Mouse (Mus musculus) bone marrow macrophage, adult 2 months (primary cell): ENCODE data around the gene Ilkap. TPM values are rescaled to one million over a fixed set of nuclear protein-coding genes. Genes with fewer than 3 reads are reported as not detected.

Experiments
- H3K27ac ChIP-seq: 2 replicates; pipeline ENCODE4 v1.5.1; 2012; ENCODE audit warnings: low read depth, low read length; ENCODE audit not compliant: insufficient read depth
- H3K4me1 ChIP-seq: 2 replicates; pipeline ENCODE4 v1.6.1; 2012; ENCODE audit warnings: low read length; ENCODE audit not compliant: control insufficient read depth, insufficient read depth
- H3K4me3 ChIP-seq: 2 replicates; pipeline ENCODE4 v1.5.1; 2012; ENCODE audit warnings: mild to moderate bottlenecking, low read length, moderate library complexity; ENCODE audit not compliant: insufficient read depth
- CTCF ChIP-seq: IDR thresholded peaks from 2 replicates; pipeline ENCODE4 v1.5.1; 2012; ENCODE audit warnings: low read depth, mild to moderate bottlenecking, low read length, moderate library complexity
- POLR2A ChIP-seq: IDR thresholded peaks from 2 replicates; pipeline ENCODE4 v1.6.1; 2012; ENCODE audit warnings: mild to moderate bottlenecking, low read depth, low read length, borderline replicate concordance
- polyA plus RNA-seq: library from polyadenylated mRNA; stranded (reverse); fragments of >200 nt; gene quantifications from 2 replicates; pipeline ENCODE4 v1.2.4, GENCODE M21; 2012; ENCODE audit not compliant: missing spikeins, insufficient read depth, insufficient read length

Ilkap gene
- polyA plus RNA-seq, 1 experiment = 50.3 TPM

DNA sequence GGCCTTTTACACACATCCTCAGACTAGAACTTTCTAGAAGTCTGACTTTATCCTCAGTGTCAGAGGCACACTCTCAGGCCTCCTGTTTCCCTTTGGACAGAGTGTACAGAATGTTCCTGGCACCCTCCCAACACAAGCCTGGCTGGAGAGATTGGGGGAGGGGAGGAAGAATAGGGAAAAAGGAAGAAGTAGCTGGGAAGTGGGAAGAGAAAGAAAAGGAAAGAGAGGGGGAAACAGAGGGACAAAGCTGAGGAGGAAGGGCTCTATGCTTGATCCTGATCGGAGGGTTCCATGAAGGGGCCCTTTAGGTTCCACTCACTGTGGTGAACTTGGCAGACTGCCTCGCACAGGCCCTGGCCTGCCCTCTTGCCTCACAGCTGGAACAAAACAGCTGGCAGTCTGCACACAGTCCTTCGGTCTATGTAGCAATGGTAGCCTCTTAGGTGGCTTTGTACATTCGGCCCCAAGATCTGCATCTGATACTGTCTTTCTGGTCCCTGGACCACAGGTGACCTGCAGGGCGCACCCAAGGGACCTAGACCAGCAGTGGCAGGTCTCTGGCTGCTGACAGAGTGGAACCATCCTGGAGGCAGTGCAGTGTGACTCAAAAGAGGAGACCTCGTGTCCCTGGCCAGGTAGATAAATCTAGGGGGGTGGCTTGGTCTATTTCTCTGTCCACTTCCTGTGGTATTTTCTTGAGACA lies 37.9 kb upstream of the Ilkap start:
- H3K4me3 ChIP-seq = no peak overlapping the region
- peaks cover 9% of the 10 kb centered on the region for H3K4me1 ChIP-seq
- no peak overlapping the region for H3K27ac ChIP-seq
- TF ChIP-seq POLR2A = no peak
- no peak for TF ChIP-seq CTCF

DNA sequence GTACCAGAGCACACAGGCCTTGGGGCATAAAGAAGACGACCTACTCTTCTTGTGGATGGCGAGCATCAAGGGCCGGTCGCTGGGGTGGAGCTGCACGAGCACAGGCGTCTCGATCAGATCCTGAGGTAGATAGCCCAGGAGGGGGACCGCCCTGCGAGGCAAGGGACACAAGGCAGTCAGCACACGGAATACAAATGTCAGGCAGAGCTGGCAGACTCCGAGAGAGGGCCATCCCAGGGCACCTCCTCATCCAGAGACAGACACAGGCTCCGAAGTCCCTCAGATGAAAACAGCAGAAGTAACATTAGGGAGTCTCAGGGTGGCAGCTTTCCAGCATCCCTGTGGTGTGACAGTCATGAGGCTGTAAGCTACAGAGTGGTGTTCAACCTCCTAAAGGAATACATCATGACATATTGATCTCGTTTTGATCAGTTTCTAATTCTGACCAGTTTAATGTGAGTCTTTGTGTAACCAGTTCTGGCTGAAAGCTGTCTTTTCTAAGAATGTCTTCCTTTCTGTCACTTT lies 37.1 kb upstream of the Ilkap start:
- Histone ChIP-seq H3K27ac (no peak overlapping the region), H3K4me3 (no peak overlapping the region), H3K4me1 (peaks cover 9% of the 10 kb centered on the region)
- no peak for TF ChIP-seq POLR2A
- TF ChIP-seq CTCF = no peak

DNA sequence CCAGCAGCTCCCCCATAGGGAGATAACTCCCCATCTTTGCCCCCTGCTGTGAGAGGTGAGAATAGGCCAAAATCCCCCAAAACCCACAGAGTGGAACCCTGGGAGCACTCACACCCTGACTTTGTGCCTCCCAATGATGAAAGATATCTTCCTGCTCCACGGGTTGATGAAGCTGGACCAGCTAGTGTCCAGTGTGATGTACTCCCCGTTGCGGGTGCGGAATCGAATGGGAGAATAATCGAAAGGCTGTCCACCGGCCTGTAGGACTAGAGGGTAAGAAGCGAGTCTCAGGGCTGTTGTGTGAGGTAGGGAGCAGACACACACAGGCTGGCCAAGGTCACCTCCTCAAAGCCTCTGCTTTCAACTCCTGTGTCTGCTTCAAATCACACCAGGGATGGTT lies 36.3 kb upstream of the Ilkap start:
- TF ChIP-seq CTCF (no peak), POLR2A (no peak)
- Histone ChIP-seq H3K4me1 (peaks cover 9% of the 10 kb centered on the region), H3K27ac (no peak overlapping the region), H3K4me3 (no peak overlapping the region)

DNA sequence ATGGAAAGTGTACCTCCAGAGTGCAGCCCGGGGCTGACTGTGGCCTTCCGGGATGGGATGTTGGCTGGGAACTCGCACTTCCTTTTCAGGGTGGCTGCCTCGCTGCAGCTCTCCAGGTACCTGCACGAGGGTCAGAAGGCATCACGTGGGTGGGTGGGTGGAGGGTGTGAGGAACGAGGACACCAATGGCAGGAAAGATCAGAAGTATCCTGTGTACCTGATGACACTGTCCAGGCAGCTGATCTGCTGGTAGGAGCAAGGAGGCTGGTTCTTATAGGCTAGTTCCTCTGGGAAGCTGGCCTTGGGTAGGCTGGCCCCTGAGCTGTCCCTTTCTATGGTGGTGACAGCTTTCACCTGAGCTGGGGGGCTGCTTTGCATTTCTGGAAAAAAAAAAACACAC lies 32.1 kb upstream of the Ilkap start:
- Histone ChIP-seq H3K4me1 (no peaks in the 10 kb centered on the region; the same call in 1 of the 2 replicates), H3K4me3 (no peak overlapping the region), H3K27ac (no peak overlapping the region)
- no peak for TF ChIP-seq CTCF
- no peak for TF ChIP-seq POLR2A

DNA sequence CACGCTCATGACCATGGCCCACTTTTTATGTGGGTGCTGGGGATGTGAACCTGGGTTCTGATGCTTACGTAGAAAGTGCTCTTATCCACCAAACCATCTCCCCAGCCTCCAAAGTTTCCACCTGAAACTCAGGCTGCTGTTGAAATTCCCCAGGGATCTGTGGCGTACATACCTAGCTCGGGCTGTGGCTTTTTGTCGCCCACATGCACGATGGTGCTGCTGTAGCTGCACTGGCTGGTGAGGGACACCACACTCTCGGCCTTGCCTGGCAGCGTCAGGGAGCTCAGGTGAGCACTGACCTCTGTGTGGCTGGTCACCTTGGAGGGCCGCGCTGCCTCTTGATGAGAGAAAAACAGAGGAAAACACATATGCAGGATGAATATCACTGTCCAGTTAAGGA lies 30.6 kb upstream of the Ilkap start:
- TF ChIP-seq POLR2A = no peak
- no peak for TF ChIP-seq CTCF
- Histone ChIP-seq H3K4me3 (no peak overlapping the region), H3K4me1 (no peaks in the 10 kb centered on the region), H3K27ac (no peak overlapping the region)

DNA sequence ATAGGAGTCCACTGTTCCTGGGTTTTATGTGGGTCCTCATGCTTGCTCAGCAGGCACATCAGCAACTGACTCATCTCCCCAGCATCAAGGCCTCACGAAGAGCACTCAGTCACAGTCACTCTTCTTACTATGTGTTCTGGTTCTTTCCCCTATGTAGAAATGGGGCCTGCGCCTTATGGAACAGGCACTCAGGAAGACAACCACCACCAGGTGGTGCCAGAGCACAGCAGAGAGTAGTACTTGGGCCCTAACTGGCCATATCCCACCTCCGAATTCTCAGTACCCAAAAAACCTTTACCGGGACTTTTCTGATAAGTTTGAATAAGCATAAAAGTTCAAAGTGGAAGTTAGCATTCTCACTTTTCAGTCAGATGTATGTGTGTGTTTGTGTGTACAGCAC lies 30.0 kb upstream of the Ilkap start:
- Histone ChIP-seq H3K4me3 (no peak overlapping the region), H3K27ac (no peak overlapping the region), H3K4me1 (no peaks in the 10 kb centered on the region)
- no peak for TF ChIP-seq POLR2A
- peak; percentile 79 for TF ChIP-seq CTCF

DNA sequence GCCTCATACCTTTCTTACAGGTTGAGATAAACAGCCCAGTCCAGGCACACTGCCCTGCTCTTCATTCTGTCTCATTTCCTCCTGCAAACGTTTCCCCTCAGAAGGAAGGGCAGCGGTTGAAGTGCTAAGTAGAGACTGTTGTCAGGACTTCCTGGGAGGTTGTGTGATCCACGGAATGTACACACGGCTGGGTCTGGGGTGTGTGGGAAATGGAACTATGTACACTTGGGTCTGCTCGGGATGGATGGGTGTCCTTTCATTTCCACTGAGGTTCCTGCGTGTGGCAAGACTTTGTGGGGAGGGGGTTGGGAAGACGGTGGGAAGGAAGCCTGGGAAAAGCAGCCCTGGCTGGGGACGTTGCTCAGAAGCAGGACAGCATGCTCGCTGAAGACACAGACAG lies 27.8 kb upstream of the Ilkap start:
- H3K4me3 ChIP-seq = no peak overlapping the region
- TF ChIP-seq POLR2A (no peak), CTCF (no peak)
- H3K4me1 ChIP-seq = no peaks in the 10 kb centered on the region

DNA sequence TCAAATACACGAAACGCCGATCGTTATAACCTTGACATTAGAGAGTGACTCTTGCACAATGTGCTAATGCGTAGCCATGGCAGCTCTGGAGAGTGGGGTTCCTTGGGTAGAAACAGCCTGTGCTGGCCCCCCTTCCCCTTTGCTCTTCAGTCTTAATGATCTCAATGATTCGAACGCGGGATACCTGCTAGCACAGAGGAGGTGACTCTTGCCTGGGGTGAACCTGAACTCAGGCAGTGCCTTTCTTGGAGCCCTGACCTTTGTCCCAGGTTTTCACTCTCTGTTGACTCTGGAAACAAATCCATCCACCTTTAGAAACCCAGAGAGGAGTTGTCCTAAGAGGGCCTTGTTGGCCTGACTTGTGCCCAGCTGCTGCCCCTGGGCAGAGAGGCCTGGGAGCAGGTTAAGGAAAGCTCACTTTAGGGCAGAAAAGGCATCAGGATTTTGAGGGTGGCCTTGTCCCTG lies 22.0 kb upstream of the Ilkap start:
- H3K4me1 ChIP-seq = no peaks in the 10 kb centered on the region
- no peak overlapping the region for H3K4me3 ChIP-seq
- no peak overlapping the region for H3K27ac ChIP-seq
- no peak for TF ChIP-seq POLR2A
- no peak for TF ChIP-seq CTCF

More for the DNA sequence above, 27.8 kb upstream of the Ilkap start:
- no peak overlapping the region for H3K27ac ChIP-seq

DNA sequence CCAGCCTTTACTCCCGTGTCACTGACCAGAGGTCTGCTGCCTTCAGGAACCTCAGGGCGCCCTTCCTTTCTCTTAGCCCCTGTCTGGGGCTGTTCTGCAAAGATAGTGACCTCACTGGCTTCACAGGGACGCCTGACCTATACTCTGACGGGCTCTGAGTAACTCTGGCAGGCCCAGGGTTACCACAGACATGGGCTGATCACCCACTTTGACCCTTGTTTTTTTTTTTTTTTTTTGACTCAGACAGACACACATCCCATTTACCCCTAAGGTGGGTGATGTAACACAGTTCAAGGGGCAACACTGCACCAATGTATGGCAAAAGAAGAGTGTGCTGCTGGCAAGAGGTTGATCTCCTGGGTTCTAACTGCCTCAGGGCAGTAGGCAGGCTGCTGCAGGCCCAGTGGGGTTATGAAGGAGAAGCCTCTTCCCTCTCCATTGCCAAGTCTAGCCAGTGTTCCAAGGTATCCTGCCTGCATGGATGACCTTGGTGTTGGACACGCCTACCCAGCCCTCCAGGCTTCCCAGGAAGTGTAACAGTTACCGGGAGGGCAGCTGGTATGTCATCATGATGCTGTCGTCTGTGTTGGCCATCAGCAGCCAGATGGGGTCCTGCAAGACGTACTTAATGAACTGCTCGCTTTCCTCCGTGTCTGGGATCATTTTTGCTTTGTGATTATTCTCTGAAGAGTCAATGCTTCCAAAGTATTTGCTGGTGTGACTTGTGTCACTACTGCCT lies 21.4 kb upstream of the Ilkap start:
- Histone ChIP-seq H3K4me3 (no peak overlapping the region), H3K4me1 (no peaks in the 10 kb centered on the region), H3K27ac (no peak overlapping the region)
- TF ChIP-seq CTCF = no peak
- TF ChIP-seq POLR2A = no peak

DNA sequence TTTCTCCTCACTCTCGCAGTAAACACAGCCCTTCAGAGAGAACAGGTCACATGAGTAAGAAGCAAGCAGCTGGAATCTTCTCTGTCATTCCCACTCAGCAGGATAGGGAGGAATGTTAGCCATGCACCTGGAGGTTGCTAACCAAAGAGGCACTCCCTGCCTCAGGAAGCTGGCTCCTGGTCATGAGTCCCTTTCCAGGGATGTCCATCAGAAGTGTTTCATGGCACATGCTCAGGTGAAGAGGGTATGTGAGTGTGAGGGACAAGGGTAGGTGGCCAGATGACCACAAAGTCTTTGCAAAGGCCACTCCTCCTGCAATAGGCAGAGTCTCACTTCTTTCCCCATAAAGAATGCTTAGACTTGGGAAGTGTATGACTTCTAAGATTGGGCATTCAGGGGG lies 19.4 kb upstream of the Ilkap start:
- Histone ChIP-seq H3K27ac (no peak overlapping the region), H3K4me3 (no peak overlapping the region), H3K4me1 (peaks cover 6% of the 10 kb centered on the region; the same call in 1 of the 2 replicates)
- TF ChIP-seq POLR2A (no peak), CTCF (no peak)
